Mouse (Mus musculus): ENCODE measurements around the gene 1700019D03Rik.
"Not testable (repeated sequence)": the region's sequence is repeated elsewhere in the genome, so short reads cannot be mapped to it uniquely, and the experiment has no call there.

Gene 1700019D03Rik

GRCm38 (mm10) chr1:52954456-52954855, 65.5 kb downstream of the 1700019D03Rik start:
- no peak for DNase-seq (ENCODE audit: low read depth)

GRCm38 (mm10) chr1:52953548-52953947, 66.4 kb downstream of the 1700019D03Rik start:
- no peak for DNase-seq (ENCODE audit: low read depth)

DNA sequence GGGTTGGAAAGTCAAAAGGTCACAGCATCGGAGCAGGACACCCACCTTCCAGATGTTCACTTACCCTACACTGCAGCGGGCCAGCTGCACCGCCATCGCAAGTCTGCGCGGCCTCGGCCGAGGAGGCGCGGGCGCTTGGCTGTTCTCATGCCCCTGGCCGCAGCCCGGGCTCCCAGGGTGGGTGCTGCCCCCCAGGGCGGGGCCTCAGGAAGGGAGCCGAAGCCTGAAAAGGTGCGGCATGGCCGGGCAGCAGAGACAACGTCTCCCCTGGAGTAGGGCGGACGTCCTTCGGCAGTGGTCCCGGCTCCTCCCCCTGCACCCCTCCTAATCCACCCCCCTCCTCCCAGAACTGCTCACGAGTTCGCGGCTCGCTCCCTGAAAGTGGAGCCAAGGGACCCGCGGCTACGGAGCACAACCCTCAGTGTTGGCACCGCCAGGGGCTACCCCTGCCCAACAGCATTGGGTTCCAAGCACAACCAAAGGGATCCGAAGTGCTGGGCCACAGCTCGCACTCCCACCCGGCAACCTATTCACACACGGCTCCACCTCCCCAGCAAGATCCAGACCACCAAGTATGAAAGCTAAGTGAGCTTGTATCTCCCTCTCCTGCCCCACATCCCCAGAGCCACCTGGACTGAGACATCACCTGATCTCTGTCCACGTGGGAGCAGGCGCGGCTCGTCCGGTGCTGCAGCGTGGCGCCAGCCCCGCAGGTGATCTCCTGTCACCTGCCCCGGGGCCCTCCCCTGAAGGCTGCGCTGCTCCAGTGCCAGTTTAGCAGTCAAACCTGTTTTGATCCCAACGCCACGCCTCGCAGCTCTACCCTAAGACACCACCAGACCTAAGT, 67.2 kb downstream of the 1700019D03Rik start:
- no peak for DNase-seq (ENCODE audit: low read depth)

GRCm38 (mm10) chr1:52952143-52952542, 67.8 kb downstream of the 1700019D03Rik start:
- no peak for DNase-seq (ENCODE audit: low read depth)

GRCm38 (mm10) chr1:52951146-52951868, 68.7 kb downstream of the 1700019D03Rik start:
- no peak for DNase-seq (ENCODE audit: low read depth)

- DNase-seq (ENCODE audit: low read depth), result no peak
Observed at GRCm38 (mm10) chr1:52947895-52948294, 72.1 kb downstream of the 1700019D03Rik start.

DNA sequence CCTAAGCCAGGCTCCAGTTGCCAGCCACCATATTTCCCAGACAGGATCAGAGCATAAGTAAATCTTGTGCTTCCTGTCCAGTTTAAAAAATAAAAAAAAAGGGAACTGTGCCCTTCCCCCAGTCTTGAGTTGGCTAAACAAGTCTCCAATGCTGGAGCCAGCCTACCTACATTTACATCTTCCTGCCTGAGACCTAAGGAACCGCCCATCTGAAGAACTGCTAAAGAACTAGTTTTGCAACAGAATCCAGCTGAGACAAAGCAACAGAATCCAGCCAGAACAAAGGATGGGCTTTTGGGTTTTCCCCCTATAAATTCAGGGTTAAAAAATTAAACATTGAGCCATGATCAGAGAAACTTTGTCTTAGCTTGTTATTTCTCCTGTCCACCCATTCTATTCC, 81.0 kb downstream of the 1700019D03Rik start:
- no peak for DNase-seq (ENCODE audit: low read depth)

DNA sequence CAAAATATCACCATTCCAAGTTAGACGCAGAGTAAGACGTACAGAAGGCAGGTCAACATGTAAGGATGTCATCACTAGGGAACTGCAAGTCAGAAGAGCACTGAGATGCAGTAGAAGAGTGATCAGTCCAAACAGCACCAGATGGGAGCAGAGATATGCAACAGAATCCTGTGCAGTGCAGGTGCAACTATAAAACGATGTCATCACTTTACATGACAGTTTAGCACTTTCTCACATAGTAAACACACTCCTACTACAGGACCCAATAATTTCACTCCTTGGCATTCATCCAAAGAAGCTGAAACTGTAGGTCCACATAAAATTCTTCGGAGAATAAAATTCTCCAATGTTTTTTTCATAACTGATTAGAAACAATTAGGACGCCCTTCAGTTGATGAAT, 85.5 kb downstream of the 1700019D03Rik start:
- DNase-seq (ENCODE audit: low read depth), result no peak

DNA sequence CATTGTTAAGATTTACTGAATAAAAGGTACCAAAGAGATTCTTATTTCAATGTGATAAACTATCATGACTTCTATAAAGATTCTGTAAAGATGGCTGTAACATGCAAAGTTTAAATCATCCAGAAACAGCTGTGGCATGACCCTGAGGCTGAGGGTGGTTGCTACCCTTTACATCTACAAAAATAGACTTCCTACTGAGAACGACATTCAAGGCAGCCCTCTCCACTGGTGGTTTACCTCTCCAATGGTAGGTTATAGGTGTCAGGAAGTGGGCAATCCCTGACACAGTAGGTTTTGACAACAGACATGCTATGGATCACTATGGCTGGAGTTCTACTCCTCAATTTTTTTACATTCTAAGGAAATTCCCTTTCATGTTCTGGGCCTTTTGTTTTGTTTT, 95.5 kb downstream of the 1700019D03Rik start:
- not testable (repeated sequence) for DNase-seq (ENCODE audit: low read depth)

DNA sequence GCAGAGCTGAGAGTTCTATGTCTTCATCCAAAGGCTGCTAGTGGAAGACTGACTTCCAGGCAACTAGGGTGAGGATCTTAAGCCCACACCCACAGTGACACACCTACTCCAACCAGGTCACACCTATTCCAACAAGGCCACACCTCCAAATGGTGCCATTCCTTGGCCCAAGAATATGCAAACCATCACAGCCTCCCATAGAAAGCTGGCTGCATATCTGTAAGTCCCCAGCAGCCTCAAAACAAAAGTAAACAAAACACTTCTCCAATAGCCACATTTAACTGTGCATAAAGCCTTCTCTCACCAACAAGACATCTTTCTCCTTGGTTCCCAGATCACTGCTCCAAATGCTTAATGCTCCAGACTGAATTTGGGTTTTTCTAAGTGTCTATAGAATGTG, 101.1 kb downstream of the 1700019D03Rik start:
- DNase-seq (ENCODE audit: low read depth), result not testable (repeated sequence)

DNA sequence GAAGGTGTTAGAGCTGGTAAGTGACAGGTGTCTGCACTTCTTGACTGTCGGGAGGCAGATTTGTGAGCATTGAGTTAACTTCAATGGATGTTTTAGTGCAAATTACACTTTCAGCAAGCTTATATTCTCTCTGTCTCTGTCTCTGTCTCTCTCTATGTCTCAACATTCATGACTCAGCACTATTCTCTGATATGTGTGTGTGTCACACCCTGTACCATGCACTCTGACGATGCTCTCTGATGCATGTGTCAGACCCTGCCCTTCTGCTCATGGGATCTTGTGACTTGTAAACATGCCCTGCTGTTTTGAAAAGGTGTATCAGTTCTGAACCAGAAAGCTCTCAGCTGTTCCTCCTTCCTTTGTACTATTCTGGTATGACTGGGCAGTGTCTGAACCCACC, 103.3 kb downstream of the 1700019D03Rik start:
- no peak for DNase-seq (ENCODE audit: low read depth)

- DNase-seq (ENCODE audit: low read depth), result no peak
Observed at GRCm38 (mm10) chr1:52909783-52910182, 110.2 kb downstream of the 1700019D03Rik start.

DNA sequence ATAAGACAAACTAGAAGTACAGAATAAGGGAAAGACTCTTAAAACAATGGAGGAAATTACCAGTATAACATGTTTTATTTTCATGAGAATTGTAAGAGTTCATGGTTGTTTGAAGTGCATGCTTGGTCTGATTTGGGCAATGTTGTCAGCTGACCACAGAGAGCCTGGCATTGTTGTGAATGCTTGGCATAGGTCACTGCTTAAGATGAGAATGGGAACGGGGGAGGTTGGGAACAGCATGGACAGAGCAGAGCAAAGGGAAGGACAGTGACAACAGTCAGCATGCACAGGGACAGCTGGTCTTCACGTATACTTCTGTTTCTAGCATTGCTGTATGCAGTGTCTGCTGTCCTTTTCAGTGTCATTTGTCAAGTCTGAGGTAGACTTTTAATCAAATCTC, 135.8 kb downstream of the 1700019D03Rik start:
- no peak for DNase-seq (ENCODE audit: low read depth)

Measured in c-Kit-positive CD71-positive TER-119-negative erythroid progenitor cells, embryonic 14.5 days (primary cell).